In genomic region chr5:99348257-99348849, GRCm38 (mm10) we compare ENCODE assay signal across 7 mouse cellular contexts.
DNase-seq lines count a peak whose midpoint lies in the region; ATAC-seq and TF ChIP-seq lines count a peak whose summit lies in the region.

No protein-coding gene starts in this region.

- H3K9me3 ChIP-seq in midbrain, postnatal 0 days (ENCODE audit: low read length), result no peaks in the 10 kb centered on the region
- no peaks in the 10 kb centered on the region for H3K9me3 ChIP-seq in midbrain, embryonic 15.5 days
- H3K9me3 ChIP-seq in heart, embryonic 16.5 days (replicated peaks; ENCODE audit: control insufficient read depth, low read length), result no peaks in the 10 kb centered on the region
- H3K9me3 ChIP-seq in embryonic facial prominence, embryonic 10.5 days, result no peaks in the 10 kb centered on the region

- no peaks in the 10 kb centered on the region for H3K36me3 ChIP-seq in midbrain, postnatal 0 days (ENCODE audit: insufficient read depth, low read length)
- H3K36me3 ChIP-seq in midbrain, embryonic 15.5 days (replicated peaks), result no peaks in the 10 kb centered on the region
- no peaks in the 10 kb centered on the region for H3K36me3 ChIP-seq in heart, embryonic 16.5 days (ENCODE audit: control insufficient read depth, insufficient read depth)
- no peaks in the 10 kb centered on the region for H3K36me3 ChIP-seq in embryonic facial prominence, embryonic 10.5 days (replicated peaks)

- H3K4me1 ChIP-seq in midbrain, postnatal 0 days (ENCODE audit: insufficient read depth, low read length), result no peaks in the 10 kb centered on the region; the same call in 1 of the 2 replicates
- no peaks in the 10 kb centered on the region for H3K4me1 ChIP-seq in midbrain, embryonic 15.5 days
- H3K4me1 ChIP-seq in heart, embryonic 16.5 days (ENCODE audit: control insufficient read depth, insufficient read depth, low read length), result peaks cover 8% of the 10 kb centered on the region; the same call in 1 of the 2 replicates
- H3K4me1 ChIP-seq in embryonic facial prominence, embryonic 10.5 days, result peaks cover 7% of the 10 kb centered on the region; the same call in 1 of the 2 replicates

- DNase-seq in midbrain, postnatal 0 days (ENCODE audit: low spot score), result peak; percentile 86
- peak; percentile 84 for DNase-seq in cerebellum, adult 9-11 months
- peak; percentile 33 for DNase-seq in ovary, postnatal 14 days (ENCODE audit: low spot score)
- DNase-seq in yolk sac, embryonic 10.5 days (ENCODE audit: low spot score), result no peak
- DNase-seq in embryonic facial prominence, embryonic 10.5 days (ENCODE audit: low spot score), result no peak

- no peak for TF ChIP-seq CTCF in midbrain, postnatal 0 days (IDR thresholded peaks at IDR 0.05)

- no peak overlapping the region for H3K27ac ChIP-seq in midbrain, postnatal 0 days (ENCODE audit: low read depth, low read length)
- no peak overlapping the region for H3K27ac ChIP-seq in midbrain, embryonic 15.5 days
- no peak overlapping the region for H3K27ac ChIP-seq in heart, embryonic 16.5 days (ENCODE audit: low read length)
- no peak overlapping the region for H3K27ac ChIP-seq in embryonic facial prominence, embryonic 10.5 days (replicated peaks)

- no peak for ATAC-seq in midbrain, postnatal 0 days (ENCODE audit: low FRiP score)
- no peak for ATAC-seq in midbrain, embryonic 15.5 days (replicated peaks)
- ATAC-seq in heart, embryonic 16.5 days (replicated peaks; ENCODE audit: extremely low read depth, insufficient read depth, low FRiP score), result peak; percentile 76

- no peak overlapping the region for H3K9ac ChIP-seq in midbrain, postnatal 0 days (replicated peaks; ENCODE audit: low read length, poor library complexity, severe bottlenecking)
- H3K9ac ChIP-seq in midbrain, embryonic 15.5 days, result no peak overlapping the region
- no peak overlapping the region for H3K9ac ChIP-seq in heart, embryonic 16.5 days (ENCODE audit: low read length)

- no peak overlapping the region for H3K4me2 ChIP-seq in midbrain, postnatal 0 days (ENCODE audit: low read depth, low read length, poor library complexity, severe bottlenecking)
- H3K4me2 ChIP-seq in midbrain, embryonic 15.5 days, result no peak overlapping the region
- H3K4me2 ChIP-seq in heart, embryonic 16.5 days (ENCODE audit: low read depth, low read length), result no peak overlapping the region

- no peaks in the 10 kb centered on the region for H3K27me3 ChIP-seq in midbrain, postnatal 0 days (ENCODE audit: insufficient read depth, low read length)
- H3K27me3 ChIP-seq in midbrain, embryonic 15.5 days (replicated peaks), result no peaks in the 10 kb centered on the region
- H3K27me3 ChIP-seq in heart, embryonic 16.5 days (ENCODE audit: control insufficient read depth, insufficient read depth, low read length), result no peaks in the 10 kb centered on the region
- no peaks in the 10 kb centered on the region for H3K27me3 ChIP-seq in embryonic facial prominence, embryonic 10.5 days (replicated peaks; ENCODE audit: low read depth, poor library complexity, severe bottlenecking)

- WGBS in midbrain, postnatal 0 days, result 84% methylated on average over 8 of the region's 8 CpGs
- 86% methylated on average over 8 of the region's 8 CpGs for WGBS in midbrain, embryonic 15.5 days
- 62% methylated on average over 8 of the region's 8 CpGs for WGBS in heart, embryonic 16.5 days
- WGBS in embryonic facial prominence, embryonic 10.5 days, result 87% methylated on average over 8 of the region's 8 CpGs

- H3K4me3 ChIP-seq in midbrain, postnatal 0 days (ENCODE audit: low read depth, low read length), result no peak overlapping the region
- no peak overlapping the region for H3K4me3 ChIP-seq in midbrain, embryonic 15.5 days
- no peak overlapping the region for H3K4me3 ChIP-seq in heart, embryonic 16.5 days (ENCODE audit: low read length)
- H3K4me3 ChIP-seq in embryonic facial prominence, embryonic 10.5 days, result no peak overlapping the region

Comparison
In these comparisons a context has a peak if more than half of its experiments do, and no peak if none do; other contexts are left out.
1. DNase-seq: peak in midbrain, postnatal 0 days (single experiment), cerebellum, adult 9-11 months (single experiment) and ovary, postnatal 14 days (single experiment); none in yolk sac, embryonic 10.5 days (single experiment) and embryonic facial prominence, embryonic 10.5 days (single experiment).